1 mouse cellular context compared by ENCODE assay signal in genomic region chr5:76951106-76952027, GRCm38 (mm10).
TF ChIP-seq lines count a peak whose summit lies in the region.

Paics (plus strand) TSS chr5:76951307.
Ppat (minus strand) TSS chr5:76951578.

TF ChIP-seq in CH12.LX, 34 proteins besides CTCF, POLR2A, EP300 and RAD21:
- TF ChIP-seq KAT2A (IDR thresholded peaks at IDR 0.05; ENCODE audit: insufficient replicate concordance, low read length) (peak; percentile 84; the same call in 1 of the 2 replicates), JUN (IDR thresholded peaks at IDR 0.05; ENCODE audit: insufficient read depth, low read depth, low read length) (no peak), USF1 (IDR thresholded peaks at IDR 0.05; ENCODE audit: low read depth, low read length) (no peak), SMC3 (IDR thresholded peaks at IDR 0.05; ENCODE audit: low read depth, low read length) (no peak), NELFE (IDR thresholded peaks at IDR 0.05; ENCODE audit: low read depth, low read length) (peak; percentile 91), ZKSCAN1 (IDR thresholded peaks at IDR 0.05; ENCODE audit: borderline replicate concordance, low read depth, low read length) (no peak), MAX (IDR thresholded peaks at IDR 0.05; ENCODE audit: low read length) (peak; percentile 84), CHD2 (IDR thresholded peaks at IDR 0.05; ENCODE audit: low read length) (peak; percentile 53; the same call in 1 of the 2 replicates), MAFK (IDR thresholded peaks at IDR 0.05; ENCODE audit: insufficient replicate concordance, low read length) (no peak), HCFC1 (IDR thresholded peaks at IDR 0.05; ENCODE audit: low read depth, low read length) (peak; percentile 80), ZMIZ1 (IDR thresholded peaks at IDR 0.05; ENCODE audit: low read depth, low read length) (peak; percentile 83), JUND (conservative IDR thresholded peaks at IDR 0.05; ENCODE audit: low read depth, low read length) (no peak), ETS1 (conservative IDR thresholded peaks at IDR 0.05; ENCODE audit: low read depth, low read length) (no peak; the same call in 1 of the 2 replicates), MXI1 (IDR thresholded peaks at IDR 0.05; ENCODE audit: low read depth, low read length) (peak; percentile 94), E2F4 (IDR thresholded peaks at IDR 0.05; ENCODE audit: insufficient replicate concordance, low read depth, low read length) (peak; percentile 97), ZC3H11A (IDR thresholded peaks at IDR 0.05; ENCODE audit: low read depth, low read length) (no peak), RCOR1 (conservative IDR thresholded peaks at IDR 0.05; ENCODE audit: low read depth, low read length) (peak; percentile 65; the same call in 1 of the 2 replicates), GABPA (IDR thresholded peaks at IDR 0.05; ENCODE audit: insufficient replicate concordance, low read depth, low read length) (no peak), CHD1 (IDR thresholded peaks at IDR 0.05; ENCODE audit: low read depth, low read length) (no peak; the same call in 1 of the 2 replicates), MEF2A (IDR thresholded peaks at IDR 0.05; ENCODE audit: borderline replicate concordance, low read depth, low read length) (peak; percentile 54), NRF1 (IDR thresholded peaks at IDR 0.05; ENCODE audit: low read depth, low read length) (peak; percentile 90), POLR2AphosphoS2 (IDR thresholded peaks at IDR 0.05; ENCODE audit: low read depth, low read length) (peak; percentile 61; the same call in 1 of the 2 replicates), UBTF (IDR thresholded peaks at IDR 0.05; ENCODE audit: low read depth, low read length) (0 out of 2 replicates have a peak, but pooled peaks have one; percentile 49), MAZ (IDR thresholded peaks at IDR 0.05; ENCODE audit: low read depth, low read length) (peak; percentile 95), ZNF384 (IDR thresholded peaks at IDR 0.05; ENCODE audit: low read depth, low read length) (peak; percentile 29), BHLHE40 (IDR thresholded peaks at IDR 0.05; ENCODE audit: low read depth, low read length) (peak; percentile 90), PAX5 (IDR thresholded peaks at IDR 0.05; ENCODE audit: low read length) (no peak), USF2 (conservative IDR thresholded peaks at IDR 0.05; ENCODE audit: low read depth, low read length) (no peak), ELF1 (IDR thresholded peaks at IDR 0.05; ENCODE audit: low read depth, low read length) (peak; percentile 92), IRF4 (IDR thresholded peaks at IDR 0.05; ENCODE audit: low read depth, low read length) (peak; percentile 54), TBP (conservative IDR thresholded peaks at IDR 0.05; ENCODE audit: low read depth, low read length) (peak; percentile 80; the same call in 1 of the 2 replicates), MYC (IDR thresholded peaks at IDR 0.05; ENCODE audit: low read depth, low read length) (peak; percentile 64; the same call in 1 of the 2 replicates), SIN3A (IDR thresholded peaks at IDR 0.05; ENCODE audit: low read length) (peak; percentile 99), TCF12 (IDR thresholded peaks at IDR 0.05; ENCODE audit: low read depth, low read length) (peak; percentile 82)
